Mouse (Mus musculus) layer of hippocampus, postnatal 10 days (tissue): ENCODE data around the gene Ugt1a5. TPM values are rescaled to one million over a fixed set of nuclear protein-coding genes. Genes with fewer than 3 reads are reported as not detected.

Source experiments
- DNase-seq, 2 experiments: peaks; one replicate each; pipeline ENCODE4 v3.0.0; 2021; ENCODE audit warnings: low spot score in 2 of 2
- total RNA-seq, 2 experiments: library from RNA; stranded (reverse); gene quantifications; 2 replicates each; pipeline ENCODE4 v1.2.3; 2021

Gene Ugt1a5
- total RNA-seq, 2 experiments from 2014 or later = not detected

DNA sequence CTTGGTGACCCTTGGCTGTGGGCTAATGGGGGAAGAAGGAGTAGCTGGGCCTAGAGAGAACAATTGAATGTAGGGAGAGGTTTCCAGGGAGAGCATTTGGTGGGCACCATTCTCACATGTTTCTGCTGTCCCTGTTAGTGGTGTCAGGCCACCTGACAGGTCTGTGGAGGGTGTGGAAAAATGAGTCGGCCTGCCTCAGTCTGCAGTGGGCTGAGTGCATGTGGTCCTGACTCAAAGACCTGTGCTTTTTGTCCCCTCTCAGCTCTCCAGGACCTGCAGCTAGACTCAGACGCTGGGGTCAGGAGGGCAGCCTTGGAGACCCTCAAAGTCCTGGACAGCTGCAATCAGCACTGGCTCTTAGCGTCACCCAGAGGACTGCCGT is 93.8 kb downstream of the Ugt1a5 start:
- peak in 1 of 2 experiments; percentile 52 for DNase-seq

DNA sequence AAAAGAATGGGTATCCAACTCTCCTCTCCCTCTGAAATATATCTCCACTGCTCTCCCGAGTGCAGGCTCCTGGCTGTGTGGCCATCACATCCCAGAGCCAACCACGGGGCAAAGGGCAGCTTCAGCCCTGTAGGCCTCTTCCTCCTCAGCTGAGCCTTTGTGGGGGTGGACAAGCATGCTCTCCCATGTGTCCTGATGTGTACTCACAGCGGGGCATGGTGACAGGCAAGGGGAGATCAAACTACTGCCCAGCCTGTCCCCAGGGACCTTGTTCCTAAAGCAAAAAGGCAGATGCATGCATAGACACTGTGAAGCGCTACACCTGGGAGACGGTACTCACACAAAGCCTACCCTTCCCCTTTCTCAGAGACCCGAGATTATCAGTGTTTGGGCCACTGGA is 94.3 kb downstream of the Ugt1a5 start:
- DNase-seq = peak in 1 of 2 experiments; percentile 64

DNA sequence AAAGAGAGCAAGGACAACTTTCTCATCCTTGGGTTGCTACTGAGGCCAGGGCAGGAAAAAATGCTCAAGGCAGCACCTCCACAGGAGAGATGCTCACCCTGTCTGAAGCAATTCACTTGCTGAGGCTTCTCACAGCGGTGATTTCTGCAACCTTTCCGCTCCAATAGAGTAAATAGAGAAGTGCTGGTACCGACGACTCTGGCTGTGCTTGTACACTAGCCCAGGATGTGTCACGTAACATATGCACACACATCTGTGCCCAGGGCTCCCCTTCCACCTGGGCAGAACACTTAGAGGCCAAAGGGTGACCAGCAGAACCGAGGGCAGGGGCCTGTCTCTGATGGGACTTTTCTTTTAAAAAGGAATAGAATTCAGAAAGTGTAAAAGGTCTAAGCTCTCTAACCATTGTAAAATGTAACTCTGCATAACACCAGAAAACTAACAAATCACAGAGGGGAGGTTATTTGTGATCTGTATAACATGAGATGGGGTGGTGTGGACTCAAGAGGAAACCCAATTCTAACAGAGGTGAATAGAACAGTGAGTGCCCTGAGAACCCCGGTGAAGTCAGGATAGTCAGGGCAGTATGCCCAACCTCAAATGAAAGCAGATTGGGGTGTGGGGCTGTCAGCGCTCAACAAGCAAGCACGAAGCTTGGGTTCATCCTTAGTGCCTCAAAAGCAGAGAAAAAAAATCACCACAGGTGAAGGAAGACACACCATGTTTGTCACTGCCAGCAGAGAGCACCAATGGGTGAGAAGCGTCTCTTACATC is 95.0 kb downstream of the Ugt1a5 start:
- DNase-seq = no peak

DNA sequence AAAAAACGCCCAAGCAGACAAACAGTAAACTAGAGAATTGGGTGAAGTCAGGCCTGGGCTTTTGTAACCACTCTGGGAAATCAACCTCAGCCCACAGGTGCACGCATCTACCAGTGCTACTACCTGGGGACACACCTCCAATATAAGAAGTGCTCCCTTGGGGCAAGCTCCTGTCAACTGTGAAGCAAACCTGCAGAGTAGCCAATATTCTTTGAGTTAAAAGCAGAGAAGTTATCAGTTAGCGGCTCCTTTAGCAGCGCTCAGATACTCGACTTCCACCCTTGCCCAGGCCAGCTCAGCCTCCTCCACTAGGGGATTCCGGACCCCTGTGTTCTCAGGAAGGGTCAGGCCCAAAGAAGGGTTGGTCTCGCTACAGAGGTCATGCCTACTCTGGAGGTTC is 95.9 kb downstream of the Ugt1a5 start:
- no peak for DNase-seq

DNA sequence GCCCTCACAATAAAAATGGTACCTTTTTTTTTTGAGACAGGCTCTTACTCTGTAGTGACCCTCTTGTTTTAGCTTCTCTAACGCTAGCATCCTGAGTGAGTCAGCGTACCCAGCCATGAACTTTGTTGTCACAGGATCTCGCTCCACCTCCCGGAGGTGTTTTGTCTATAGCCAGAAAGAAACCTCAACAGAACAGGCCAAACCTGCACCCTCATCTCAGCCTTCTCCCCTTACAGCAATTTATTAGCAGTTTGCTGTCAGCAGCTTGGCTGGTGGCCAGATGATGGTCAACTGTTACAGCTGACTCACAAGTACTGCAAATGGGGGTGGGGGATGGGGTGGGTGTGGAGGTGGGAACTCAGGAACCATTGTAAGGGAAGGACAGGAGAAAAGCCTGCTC is 96.4 kb downstream of the Ugt1a5 start:
- DNase-seq = peak; percentile 69 to 72

DNA sequence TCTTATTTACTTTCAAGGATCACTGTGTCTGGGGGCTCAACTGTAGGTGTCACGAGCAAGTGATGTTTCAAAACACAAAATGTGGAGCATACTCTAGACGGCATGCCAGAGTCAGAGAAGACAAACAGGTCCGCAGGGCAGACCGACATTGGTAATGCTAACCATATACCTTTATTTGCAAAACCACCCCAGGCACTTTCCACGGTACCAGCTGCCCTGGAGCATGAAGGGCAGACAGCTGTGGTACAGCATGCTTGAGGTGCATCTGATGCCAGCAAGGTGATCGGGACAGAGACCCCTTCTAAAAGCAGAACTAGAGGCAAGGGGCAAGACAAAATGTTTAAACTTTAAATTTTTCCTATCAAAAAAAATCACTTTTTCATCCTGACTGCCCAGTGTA is 97.1 kb downstream of the Ugt1a5 start:
- DNase-seq = no peak

DNA sequence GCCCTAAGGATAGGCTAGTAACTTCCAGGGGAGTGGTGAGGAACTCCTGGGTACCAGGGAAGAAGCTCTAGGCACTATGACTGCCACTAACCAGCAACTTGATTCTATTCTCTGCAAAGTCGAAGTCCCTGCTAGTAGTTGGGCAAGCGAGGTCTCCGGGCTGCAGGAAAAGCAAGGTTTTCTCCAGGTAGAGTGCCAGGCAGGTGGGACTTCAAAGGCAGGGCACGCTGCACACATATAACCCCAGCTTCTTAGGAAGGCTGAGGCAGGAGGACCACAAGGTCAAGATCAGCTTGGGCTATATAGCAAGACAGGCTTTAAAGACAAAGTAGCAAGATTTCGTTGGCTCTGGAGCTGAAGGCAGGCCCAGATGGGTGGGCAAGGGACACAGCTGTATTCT is 98.0 kb downstream of the Ugt1a5 start:
- no peak for DNase-seq

DNA sequence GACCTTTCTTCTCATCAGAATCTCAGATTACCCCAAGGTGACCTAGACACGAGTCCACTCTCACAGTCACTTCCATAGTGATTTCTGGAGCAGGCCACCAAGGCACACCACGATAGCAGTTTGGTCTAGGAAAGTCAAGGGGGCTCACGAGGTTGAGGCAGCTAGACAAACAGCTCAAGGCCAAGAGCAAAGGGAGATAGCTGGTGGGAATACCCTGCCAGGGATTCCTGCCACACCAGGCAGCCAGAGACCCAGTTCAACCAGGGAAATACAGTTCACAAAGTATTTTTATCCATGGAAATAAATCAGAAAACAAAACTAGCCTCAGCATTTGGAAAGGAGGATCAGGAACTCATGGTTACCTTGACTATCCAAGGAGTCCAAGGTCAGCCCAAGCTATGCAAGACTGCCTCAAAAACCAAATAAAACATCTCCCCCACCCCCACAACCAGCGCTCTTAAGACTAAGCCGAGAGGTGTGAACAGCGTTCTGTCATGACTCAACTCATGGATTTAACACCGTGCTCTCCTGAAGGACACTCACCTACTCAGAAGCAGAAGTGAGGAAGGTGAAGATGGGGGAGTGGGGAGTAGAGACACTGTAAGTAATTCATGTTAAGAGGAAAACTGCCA is 98.5 kb downstream of the Ugt1a5 start:
- DNase-seq = no peak

DNA sequence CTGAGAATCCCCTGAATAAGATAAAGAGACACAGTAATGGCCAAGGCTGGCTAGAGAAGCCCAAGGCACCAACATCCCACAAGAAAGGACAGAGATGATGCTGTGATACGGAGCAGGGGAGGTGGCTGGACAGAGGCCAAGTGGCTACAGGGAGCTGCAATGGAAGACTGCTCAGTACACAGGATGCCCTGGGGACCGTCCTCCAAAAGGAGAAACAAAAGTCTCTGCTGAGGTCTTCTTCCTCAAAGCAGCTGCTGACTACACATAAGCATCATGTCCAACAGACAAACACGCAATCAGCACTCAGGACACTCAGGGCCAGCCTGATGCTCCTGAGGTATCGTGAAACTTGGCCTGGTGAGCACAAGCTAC is 99.0 kb downstream of the Ugt1a5 start:
- DNase-seq = no peak

DNA sequence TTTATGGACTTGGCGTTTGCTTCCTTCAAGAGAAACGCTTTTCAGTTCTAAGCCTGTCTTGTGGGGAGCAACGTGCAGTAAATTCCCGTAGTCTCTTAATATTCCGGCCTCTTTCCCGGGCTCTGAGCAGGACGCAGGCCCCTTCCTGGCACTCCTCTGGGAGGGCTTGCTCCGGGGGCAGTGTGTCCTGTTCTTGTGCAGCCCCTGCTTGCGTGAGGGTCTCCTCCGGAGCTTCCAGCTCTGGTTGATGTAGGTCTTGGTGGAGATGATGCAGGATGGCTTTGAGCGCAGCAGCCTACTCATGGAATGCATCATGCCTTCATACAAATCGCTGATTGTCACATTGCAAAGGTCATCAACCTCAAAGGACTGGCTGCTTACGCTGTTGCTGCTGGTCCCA is 100.3 kb downstream of the Ugt1a5 start:
- no peak for DNase-seq

DNA sequence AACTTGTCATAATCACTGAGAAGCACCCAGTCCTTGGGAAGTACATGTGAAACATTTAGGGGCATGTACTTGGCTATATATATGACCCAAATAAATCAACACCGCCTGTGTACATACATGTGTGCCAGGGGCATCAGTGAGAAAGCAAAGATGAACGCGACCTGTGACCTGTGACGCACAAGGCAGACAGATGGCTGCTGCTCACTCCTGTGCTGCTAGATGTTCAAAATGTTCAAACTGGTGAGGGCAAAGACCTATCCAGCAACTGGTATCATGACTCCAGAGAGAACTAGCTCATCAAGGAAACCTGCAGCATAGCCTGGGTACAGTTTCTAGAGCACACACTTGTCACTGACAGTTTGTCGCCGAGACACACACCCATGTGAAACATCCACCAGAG is 101.7 kb downstream of the Ugt1a5 start:
- DNase-seq = no peak

DNA sequence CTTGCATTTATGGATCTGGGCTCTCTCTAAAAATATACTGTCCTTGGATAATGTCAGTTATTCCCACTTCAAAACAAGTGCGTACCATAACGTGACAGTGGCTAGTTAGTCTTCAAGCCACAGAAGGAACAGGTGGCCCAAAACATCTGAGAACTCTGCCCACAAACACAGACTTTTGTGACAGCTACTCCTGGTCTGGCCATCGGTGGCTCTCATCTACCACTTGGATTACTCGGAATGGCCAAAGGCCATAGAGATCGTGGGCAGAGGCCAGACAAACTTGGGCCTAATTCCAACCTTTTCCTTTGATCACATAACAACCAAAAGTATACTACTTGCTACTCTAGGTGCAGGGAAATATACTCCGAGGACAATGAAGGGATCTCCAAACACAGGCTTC is 102.3 kb downstream of the Ugt1a5 start:
- DNase-seq = no peak

Other genes with a start within 250 kb of the Ugt1a5 start
- 10 to 100 TPM; 23.0 to 24.6 TPM for gene Usp40, start 157.5 kb upstream of the Ugt1a5 start, total RNA-seq
- gene Ugt1a10, start 110.6 kb upstream of the Ugt1a5 start, total RNA-seq = not detected
- gene Ugt1a9, start 95.2 kb upstream of the Ugt1a5 start, total RNA-seq = not detected
- not detected for gene Ugt1a8, start 78.2 kb upstream of the Ugt1a5 start, total RNA-seq
- gene Ugt1a7c, start 71.0 kb upstream of the Ugt1a5 start, total RNA-seq = 1 to 10 TPM; 1.3 TPM
- under 1 TPM in 1 of 2 experiments, not detected in 1; 0.42 TPM for gene Ugt1a6b, start 62.8 kb upstream of the Ugt1a5 start, total RNA-seq
- under 1 TPM in 1 of 2 experiments, not detected in 1; 0.46 TPM for gene Ugt1a6a, start 31.2 kb upstream of the Ugt1a5 start, total RNA-seq
- not detected for gene Ugt1a2, start 34.6 kb downstream of the Ugt1a5 start, total RNA-seq
- gene Dnajb3, start 39.8 kb downstream of the Ugt1a5 start, total RNA-seq = 1 to 10 TPM; 3.2 to 5.4 TPM
- gene Ugt1a1, start 45.9 kb downstream of the Ugt1a5 start, total RNA-seq = not detected
- gene Mroh2a, start 61.0 kb downstream of the Ugt1a5 start, total RNA-seq = under 1 TPM; 0.07 to 0.87 TPM
- gene Hjurp, start 111.6 kb downstream of the Ugt1a5 start, total RNA-seq = 10 to 100 TPM; 44.8 to 49.1 TPM
- gene Trpm8, start 111.6 kb downstream of the Ugt1a5 start, total RNA-seq = under 1 TPM; 0.51 to 0.71 TPM
- under 1 TPM in 1 of 2 experiments, not detected in 1; 0.54 TPM for gene Spp2, start 240.9 kb downstream of the Ugt1a5 start, total RNA-seq